Mouse (Mus musculus) adrenal gland, adult 2 months (tissue): ENCODE data around the gene Gm11444. TPM values are rescaled to one million over a fixed set of nuclear protein-coding genes. Genes with fewer than 3 reads are reported as not detected.

Experiments used
- DNase-seq: peaks from one replicate; pipeline ENCODE4 v3.0.0; 2021
- polyA plus RNA-seq: library from polyadenylated mRNA; depleted of rRNA; stranded (reverse); fragments of >200 nt; gene quantifications from 2 replicates; pipeline ENCODE4 v1.2.3, GENCODE M21; 2012
- total RNA-seq, 2 experiments: library from RNA; stranded (reverse); gene quantifications; 2 replicates each; pipeline ENCODE4 v1.2.3; 2021

The Gm11444 gene
- total and polyA plus RNA-seq, 3 experiments, result not detected

DNA sequence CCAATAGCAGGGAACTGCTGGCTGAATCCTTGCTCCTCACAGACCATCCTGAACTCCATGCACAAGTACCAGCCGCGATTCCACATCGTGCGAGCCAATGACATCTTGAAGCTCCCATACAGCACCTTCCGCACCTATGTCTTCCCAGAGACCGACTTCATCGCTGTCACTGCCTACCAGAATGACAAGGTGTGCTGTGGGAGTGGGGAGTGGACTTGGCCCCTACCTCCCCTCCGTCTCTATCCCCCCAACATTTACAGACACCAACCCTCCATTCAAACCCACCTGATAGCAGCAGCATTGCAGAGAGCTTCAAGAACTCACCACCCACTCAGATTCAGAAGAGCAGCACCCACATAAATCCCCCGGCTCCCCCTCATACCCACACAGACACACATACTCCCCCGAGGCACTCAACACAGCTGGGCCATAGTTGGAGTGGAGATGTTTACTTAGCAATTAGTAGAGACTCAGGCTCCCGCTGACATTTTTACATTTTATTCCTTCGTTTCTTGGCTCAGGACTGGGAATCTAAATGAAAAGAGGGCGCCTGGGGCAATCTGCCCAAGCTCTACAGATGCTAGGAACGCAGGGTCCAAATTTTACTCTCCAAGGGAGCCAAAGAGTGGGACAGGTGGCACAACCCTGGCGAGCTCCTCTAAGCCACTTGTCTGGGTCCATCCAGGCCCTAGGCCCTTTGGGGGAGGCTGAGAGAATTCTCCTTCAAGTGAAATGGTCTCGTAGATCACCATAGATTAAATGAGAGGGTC lies 14.2 kb downstream of the Gm11444 start:
- peak; percentile 41 for DNase-seq

DNA sequence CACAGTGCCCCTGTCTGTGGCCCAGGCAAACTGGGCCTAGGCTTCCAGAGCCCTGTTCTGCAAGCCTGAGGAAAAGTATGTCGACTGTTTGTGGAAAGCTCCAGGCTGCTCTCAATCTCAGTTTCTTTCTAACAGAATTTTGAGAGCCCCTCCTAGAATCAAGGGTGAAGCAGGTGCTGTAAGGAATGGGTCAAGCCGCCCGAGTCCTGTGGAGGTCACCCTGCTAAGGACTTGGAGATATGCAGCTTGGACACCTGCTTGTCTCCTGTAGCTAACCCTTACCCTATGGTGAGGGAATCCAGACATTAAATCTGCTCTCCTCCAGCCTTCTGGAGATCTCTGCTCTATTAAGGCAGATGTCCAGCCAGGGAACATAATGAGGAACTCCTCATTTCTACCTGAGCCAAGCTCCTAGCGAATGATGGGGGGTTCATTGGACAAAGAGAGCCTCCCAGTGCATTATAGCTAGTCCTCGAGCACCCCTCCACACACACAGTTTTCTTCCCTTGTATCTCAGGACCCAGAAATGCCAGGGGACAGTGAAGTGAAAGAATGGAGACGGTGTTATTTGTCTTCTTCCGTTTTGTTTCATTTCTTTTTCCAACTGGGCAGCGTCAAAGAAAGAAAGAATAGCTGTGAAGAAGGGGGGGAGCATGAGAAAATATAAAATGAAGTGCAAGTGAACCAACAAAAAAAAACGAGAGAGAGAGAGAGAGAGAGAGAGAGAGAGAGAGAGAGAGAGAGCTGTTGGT lies 15.0 kb downstream of the Gm11444 start:
- peak; percentile 41 for DNase-seq

DNA sequence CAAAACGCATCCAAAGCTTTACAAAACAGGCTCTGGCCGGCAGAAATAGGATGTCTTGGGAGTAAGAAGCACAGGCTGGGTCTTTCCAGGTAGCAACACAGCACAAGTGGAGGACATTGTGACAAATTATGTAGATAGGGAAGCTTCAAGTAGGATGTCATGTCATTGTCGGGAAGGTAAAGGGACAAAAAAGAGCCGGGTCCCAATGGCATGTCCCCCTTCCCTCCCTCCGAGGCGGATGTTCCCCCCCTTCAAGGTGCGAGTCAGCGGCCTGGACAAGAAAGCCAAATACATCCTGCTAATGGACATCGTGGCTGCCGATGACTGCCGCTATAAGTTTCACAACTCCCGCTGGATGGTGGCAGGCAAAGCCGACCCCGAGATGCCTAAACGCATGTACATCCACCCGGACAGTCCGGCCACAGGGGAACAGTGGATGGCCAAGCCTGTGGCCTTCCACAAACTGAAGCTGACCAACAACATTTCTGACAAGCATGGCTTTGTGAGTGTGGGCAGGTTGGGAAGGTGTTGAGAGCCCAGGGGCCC lies 15.7 kb downstream of the Gm11444 start:
- peak; percentile 53 for DNase-seq

DNA sequence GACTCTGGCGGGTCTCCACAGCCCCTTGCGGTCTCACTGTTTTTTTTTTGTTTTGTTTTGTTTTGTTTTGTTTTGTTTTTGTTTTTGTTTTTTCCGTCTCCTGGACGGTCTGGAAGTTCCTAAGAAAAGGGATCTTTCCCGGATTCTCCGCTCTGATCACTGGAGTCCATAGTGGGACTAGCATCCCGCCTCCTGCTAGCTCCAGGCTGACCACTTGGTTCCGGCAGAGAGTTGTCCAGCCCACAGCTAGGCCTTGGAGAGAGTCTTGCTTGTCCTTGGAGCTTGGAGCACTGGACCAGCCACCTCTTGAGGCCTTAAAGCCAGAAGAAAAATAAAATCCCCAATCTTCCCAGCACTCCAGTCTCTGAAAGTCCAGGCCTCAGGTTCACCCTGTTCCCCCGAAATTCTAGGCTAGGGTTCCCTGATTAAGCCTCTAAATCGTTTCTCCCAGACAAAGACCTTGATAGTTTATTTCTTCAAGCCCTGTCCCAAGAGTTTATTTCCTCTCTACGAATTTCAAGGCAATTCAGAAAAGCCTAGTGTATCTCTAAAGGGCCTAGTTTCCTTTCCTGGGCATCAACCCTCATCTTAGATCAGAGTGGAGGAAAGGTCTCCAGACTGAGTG lies 16.3 kb downstream of the Gm11444 start:
- DNase-seq, result peak; percentile 66

DNA sequence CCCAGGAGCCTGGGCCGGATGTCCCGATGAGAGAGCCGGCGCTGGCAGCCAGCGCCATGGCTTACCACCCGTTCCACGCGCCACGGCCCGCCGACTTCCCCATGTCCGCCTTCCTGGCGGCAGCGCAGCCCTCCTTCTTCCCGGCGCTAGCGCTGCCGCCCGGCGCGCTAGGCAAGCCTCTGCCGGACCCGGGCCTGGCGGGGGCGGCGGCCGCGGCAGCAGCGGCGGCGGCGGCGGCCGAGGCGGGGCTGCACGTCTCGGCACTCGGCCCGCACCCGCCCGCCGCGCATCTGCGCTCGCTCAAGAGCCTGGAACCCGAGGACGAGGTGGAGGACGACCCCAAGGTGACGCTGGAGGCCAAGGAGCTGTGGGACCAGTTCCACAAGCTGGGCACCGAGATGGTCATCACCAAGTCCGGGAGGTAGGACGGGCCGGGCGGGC lies 17.0 kb downstream of the Gm11444 start:
- DNase-seq, result peak; percentile 66

DNA sequence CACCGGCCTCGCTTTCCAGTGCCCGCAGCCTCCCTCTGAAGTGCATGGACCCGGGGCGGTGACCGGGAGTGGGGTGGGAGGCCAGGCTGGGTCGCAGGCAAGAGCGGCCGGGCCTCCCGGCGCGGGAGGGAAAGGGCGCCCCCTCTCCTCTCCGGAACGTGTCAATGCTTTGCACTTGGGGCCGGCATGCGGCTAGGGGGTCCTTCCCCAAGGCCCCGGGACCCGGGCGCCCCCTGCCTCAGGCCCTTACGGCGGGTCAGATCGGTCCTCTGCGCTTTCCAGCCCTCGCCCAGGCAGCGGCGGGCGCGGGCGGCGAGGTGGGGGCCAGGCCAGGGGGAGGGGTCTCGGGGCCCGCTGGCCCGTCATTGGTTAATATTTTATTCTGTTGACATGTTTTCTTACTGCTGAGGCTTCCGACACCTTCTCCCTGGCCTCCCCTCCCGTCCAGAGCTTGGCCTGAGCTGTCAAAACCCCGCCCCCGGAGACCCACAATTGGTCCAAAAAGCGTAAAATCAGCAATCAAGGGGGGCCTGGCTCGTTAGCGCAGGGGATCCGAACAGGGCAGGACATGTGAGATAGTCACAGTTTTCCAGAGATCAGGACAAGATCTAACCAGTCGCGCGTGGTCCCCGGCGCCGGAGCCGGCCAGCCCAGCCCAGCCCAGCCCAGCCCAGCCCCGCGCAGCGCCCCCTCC lies 17.8 kb downstream of the Gm11444 start, which contains the start of gene Tbx2:
Gene Tbx2 (plus strand): TSS at position 321 of the 694 bp plus-strand sequence.
- DNase-seq, result peak; percentile 90

DNA sequence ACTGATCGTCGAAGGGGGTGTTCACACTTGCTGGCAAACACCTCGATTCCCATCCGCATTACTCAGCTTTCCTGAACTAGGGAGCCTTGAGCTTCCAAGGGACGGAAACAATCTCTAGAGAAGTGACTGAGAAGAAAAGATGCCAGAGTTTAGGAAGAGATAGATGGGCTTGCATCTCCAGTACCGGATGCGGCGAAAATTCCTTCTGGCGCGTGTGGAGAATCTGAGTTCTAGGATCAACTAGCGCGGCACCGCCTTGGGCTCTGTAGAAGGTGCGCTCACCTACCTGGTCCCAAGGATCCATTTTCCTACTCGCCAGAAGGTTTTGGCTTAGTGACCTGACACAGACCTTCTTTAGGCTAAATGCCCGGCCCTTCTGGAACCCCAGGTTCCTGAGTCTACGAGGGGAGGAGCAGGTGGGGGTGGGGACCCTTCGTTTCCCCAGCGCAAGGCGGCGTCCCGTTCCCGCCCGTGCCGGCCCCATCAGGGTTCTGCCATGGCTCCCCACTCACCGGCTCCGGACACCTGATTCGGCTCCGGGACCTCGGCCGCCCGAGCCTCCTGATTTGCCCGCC lies 18.4 kb downstream of the Gm11444 start:
- DNase-seq, result peak; percentile 52

DNA sequence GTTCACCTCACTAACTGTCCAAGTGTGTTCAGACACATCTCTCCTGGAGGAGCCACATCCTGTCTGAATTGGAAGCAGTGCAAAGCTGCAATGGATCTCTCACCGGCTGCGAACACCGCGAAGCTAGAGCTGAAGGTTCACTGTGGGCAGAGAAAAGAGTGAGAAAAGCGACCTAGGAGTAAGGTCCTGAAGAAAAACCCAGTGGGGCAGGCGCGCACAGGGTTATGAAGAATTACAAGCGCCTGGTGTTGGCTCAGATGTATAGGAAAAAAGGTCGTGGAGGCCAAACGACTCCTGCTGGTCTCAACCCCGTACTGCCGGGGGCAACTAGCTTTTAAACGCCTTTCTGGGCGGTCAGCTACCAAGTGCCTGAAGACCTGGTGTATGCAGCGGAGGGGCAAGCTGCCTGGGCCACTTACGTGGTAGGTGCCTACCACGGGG lies 19.2 kb downstream of the Gm11444 start:
- DNase-seq, result peak; percentile 41

DNA sequence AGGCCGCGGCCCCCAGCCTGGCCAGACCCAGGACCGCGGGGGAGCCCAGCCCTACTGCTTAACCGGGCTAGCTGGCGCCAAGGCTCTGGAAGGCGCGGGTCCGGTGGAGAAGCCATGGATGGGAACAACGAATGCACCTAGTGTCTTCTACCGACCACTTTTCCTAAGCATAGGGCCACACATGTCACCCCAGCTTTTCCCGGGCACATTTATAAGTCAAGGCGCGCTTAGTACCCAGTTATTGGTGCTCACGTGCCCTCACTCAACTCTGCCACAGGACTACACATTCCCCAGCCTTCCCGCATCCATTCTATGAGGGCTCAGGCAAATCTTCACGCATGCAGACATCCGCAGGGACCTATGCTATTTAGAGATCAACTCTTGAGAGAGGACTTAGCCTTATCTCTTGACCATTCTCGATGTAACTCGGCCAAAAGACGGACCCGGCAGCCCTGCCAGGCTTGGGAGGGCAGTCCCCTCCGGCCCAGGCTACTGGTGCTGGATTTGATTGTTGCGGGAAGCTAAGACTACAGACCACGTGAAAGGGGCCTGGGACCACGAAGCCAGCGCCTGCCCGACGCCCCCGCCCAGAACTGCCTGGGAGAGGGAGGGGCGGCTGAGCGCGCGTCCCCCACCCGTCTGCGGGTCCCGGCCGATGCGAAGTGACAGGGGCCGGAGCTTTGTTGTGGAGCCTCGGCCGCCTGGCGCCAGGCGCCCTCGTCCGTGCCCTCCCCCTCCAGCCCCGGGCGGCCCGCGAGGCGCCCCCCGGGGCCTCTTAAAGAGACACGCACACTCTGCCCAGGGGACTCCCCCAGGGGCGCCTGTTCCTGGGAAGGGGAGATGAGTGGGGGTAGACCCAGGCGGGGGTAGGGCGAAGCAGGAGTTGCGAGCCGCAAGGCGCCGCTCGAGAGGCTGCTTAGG lies 20.4 kb downstream of the Gm11444 start:
- DNase-seq, result peak; percentile 46

DNA sequence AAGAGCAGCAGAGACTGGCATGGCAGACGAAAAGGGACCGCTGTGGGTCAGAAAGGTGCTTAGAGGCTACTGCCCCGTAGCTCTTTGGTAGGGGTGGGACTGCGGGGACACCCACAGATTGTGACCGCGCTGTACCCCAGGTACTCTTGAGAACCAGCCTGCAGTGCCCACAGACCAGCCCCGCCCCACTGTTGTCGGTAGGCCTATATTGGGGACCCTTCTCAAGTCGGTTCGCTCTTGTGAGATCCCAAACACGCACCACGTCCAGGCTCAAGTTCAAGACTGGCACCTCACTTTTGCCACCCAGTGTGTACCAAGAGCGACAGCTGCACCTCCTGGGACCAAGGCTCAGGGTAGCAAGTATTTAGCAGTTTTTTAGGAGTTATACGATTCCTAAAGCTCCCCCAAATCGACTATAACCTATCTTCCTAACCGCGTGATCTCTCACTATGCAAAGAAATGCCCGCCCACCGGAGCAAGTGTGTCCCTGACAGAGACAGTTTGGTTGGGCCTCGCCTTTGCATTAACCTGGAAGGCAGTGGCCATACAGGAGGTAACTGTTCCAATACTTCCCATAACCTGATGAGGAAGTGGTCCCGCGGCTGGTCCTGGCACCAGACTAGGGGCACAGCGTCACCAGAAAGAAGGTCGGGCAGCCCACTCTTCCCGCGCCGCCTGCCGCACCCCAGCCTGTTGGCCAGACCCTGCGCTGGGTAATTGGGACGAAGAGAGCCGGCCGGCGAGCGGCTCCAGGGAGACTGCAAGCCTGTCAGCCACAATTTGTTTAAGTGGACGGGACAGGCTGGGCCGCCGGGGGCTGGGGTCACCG lies 21.2 kb downstream of the Gm11444 start:
- no peak for DNase-seq

DNA sequence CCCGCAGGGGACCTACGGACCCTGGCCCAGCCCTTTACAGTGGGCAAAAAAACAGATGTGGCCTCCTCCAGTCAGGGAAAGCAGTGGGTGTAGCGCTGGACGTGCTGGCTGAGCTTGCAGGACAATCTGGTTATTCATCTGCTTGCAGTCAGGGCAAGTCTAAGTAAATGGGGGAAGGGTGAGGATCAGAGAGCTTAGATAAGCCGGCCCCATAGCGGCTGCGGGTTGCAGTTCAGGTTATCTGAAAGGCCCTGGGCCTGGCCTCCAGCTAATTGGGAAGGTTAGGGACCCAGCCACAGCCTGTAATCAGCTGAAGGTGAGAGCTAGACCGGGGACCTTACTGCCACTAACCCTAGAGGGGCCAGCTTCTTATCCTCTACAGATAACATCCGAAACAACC lies 22.8 kb downstream of the Gm11444 start:
- DNase-seq, result peak; percentile 54

DNA sequence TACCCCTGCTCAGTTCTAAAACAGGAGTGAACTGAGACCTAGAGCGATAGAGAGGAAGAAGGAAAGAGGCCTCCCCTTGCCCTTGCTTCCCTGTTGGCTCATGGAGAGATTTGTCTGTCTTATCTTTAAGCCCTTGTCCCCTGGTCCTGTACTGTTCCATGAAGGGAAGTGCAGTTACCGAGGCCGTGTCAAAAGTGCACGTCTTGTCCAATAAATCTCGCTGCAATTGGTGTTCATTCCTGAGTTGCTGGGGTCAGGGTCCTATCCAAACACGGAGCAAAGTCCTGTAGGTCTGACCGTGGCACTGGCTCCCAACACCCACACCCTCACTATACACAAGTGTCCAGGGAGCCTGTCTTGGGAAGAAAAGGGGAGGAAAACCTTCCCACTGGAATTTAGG lies 24.3 kb downstream of the Gm11444 start:
- DNase-seq, result peak; percentile 62

DNA sequence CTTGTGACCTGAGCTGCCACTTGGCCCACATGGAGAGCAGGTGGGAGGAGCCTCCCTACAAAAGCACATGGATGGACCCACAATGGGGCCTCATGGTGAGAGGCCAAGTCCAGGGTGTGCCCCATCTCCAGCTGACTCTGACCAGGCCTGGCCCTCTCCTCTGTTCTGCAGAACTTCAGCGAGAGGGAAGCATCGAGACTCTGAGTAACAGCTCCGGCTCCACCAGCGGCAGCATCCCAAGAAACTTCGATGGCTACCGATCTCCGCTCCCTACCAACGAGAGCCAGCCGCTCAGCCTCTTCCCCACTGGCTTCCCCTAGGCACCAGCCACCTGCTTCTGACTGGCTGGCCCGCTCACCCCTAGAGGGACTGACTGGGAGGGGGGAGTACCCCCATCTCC lies 25.1 kb downstream of the Gm11444 start:
- no peak for DNase-seq

DNA sequence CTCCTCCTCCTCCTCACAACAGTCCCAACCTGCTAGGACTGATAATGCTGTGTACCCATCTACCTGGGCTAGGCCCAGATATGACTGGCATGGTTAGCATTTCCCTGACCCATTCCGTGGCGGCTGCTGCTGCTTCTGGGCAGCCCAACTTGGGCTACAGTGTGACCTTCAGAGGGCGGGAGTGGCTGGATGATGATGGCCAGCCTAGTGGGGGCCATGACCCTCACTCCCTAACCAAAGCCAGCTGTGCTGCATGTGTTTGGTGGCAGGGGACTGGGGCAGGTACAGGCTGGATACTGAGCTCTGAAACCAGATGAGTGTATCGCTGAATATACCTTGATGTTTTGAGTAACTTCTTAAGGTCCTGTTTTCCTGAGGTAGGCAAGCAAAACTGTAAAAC lies 26.3 kb downstream of the Gm11444 start:
- no peak for DNase-seq

DNA sequence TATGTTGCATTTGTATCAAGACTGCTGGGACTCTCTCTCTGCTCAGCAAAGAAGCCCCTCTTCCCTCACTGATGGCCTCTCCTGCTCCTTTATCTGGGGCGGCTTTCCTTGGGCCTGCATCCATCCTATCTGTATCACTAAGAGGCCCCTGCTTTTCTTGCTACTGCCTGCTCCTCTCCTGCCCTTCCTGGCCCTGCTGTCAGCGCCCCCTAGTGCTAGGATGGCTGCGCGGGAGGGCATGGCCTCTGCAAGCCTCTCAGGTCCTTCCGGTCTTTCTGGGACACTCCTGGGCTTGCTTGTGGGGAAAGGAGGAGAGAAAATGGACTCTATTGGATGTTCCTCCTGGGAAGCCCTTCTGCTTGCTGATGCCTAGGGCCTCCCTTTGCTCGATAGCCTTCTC lies 27.0 kb downstream of the Gm11444 start:
- DNase-seq, result peak; percentile 88

DNA sequence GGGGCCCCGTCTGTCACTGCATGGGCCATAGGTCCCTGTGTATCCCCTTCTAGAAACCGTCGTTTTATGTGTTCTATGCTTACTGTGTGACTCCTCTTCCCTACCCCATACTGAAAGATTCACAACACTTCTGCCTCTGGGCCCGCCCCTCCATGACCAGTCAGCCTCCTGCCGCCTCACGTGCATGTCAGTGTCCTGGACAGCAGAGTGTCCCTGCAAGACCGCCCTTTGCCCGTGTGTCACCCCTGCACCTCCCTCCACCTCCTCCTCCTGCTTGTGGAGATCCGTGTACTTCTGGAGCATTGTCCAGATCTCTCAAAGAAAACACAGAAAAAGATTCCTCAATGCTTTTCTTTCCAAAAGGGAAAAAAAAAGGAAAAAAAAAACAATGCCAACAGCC lies 28.5 kb downstream of the Gm11444 start:
- no peak for DNase-seq

DNA sequence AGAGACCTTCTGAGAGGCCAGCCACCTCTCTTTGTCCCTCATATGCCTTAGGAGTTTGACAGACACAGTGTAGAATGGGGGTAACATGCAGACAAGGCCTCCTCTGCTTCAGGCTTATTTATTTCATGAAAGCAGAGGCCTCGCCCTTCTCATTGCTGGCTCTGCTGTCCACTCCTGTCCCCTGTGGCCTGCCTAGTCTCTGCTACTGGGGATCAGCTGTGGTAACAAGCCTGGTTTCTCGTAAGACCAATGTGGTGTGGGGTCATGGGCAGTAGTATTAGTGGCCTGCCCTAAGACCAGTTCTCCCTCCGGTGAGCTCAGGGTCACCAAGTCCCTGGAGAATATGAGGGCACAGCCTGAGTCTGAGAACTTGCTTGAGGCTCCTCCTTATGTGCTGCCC lies 29.2 kb downstream of the Gm11444 start:
- no peak for DNase-seq

DNA sequence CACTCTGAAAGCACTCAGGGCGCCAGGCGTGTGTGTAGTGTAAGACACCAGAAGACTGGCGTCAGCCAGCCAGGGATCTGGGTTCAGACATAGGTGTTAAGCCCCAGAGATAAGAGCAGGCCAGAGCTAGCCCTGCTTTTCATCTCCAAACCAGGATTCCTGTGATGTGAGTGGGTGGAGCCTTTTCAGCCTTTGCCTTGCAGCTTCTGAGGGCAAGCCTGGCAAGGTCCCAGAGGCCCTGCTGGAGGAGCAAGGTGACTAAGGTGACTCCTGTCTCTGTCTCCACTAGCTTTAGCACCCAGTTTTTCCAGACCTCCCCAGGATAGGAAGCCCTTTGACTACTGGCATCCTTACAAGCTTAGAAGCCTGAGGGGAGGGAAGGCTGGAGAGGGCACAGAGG lies 31.7 kb downstream of the Gm11444 start:
- peak; percentile 57 for DNase-seq

DNA sequence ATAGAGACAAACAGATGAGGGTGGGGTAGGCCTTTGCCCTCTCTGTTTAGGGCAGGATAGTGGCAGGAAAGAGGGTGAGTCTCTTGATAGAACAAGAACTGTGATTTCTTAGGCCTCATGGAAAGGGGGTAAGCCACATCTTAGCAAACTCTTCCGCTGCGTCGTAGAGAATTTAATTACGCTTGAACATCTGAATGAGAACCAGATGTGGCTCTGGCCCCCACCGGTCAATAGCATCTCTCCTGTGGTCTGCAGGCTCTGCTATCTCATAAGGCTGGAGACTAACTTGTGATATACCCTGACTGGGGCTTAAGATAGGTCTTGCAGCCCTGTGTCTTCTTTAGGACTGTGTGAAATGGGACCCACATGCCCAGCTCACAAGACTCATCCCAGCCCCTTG lies 33.7 kb downstream of the Gm11444 start:
- DNase-seq, result no peak
